9 mouse cellular contexts compared by ENCODE assay signal in the genomic region with DNA sequence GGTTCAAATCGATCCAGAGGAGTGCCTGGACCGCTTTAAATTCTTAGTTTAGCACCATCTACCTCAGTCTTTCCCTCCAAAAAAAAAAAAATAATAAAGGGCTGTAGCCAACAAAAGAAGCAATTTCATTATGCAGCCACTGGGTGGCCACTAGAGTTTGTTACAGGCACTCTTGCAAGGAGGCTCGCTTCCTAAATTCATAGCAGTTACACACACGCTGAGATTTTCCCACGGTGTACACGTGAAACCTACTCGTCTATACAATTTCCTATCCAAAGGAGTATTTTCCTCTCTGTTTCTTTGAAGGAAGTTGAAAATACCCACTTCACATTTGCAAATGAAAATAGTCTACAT. TPM values are rescaled to one million over a fixed set of nuclear protein-coding genes. Genes with fewer than 3 reads are reported as not detected.
DNase-seq lines count a peak whose midpoint lies in the region; ATAC-seq lines count a peak whose summit lies in the region.
"Had no signal": no experiment of that assay in that cellular context is flagged by ENCODE, and none has a peak within 500 bp of the region (broad histone marks: within the 10 kb centered on the region; RNA-seq: fewer than 3 reads in every experiment).

No protein-coding gene starts in this region.

- peak overlapping the region; percentile 97 for H3K4me2 ChIP-seq in forebrain, embryonic 15.5 days (replicated peaks)

- no peaks in the 10 kb centered on the region for H3K9me3 ChIP-seq in forebrain, embryonic 15.5 days

- no peak overlapping the region for H3K27ac ChIP-seq in forebrain, embryonic 15.5 days (replicated peaks)

- H3K4me1 ChIP-seq in forebrain, embryonic 15.5 days, result no peaks in the 10 kb centered on the region

- intact Hi-C loops in left cerebral cortex, postnatal 14 days (cut with DNase I), result loop anchor here (5.0 kb wide), 2 partner anchors 96 to 126 kb away; partner anchors contain the start of gene Gclc

- WGBS in forebrain, embryonic 15.5 days, result under 1% methylated on average over 7 of the region's 7 CpGs

- 0 out of 2 replicates have a peak, but pooled peaks cover 2% of the 10 kb centered on the region for H3K27me3 ChIP-seq in forebrain, embryonic 15.5 days

- peak; percentile 63 for ATAC-seq in cerebellum, adult (ENCODE audit: insufficient number of reproducible peaks, low FRiP score, low TSS enrichment)
- ATAC-seq in forebrain, embryonic 15.5 days (replicated peaks), result peak; percentile 75; the same call in 1 of the 2 replicates
- ATAC-seq in megakaryocyte-erythroid progenitor cell, adult 5-6 weeks (replicated peaks; ENCODE audit: low FRiP score, low TSS enrichment, poor library complexity, severe bottlenecking), result peak; percentile 82

- H3K36me3 ChIP-seq in forebrain, embryonic 15.5 days, result no peaks in the 10 kb centered on the region
- H3K36me3 ChIP-seq: G1E had no signal

- peak overlapping the region; percentile 63 for H3K4me3 ChIP-seq in forebrain, embryonic 15.5 days

- peak overlapping the region; percentile 52; the same call in 1 of the 2 replicates for H3K9ac ChIP-seq in forebrain, embryonic 15.5 days (replicated peaks)

- peak; percentile 84 for DNase-seq in embryo, embryonic 10 days (ENCODE audit: low spot score)
- no peak for DNase-seq in embryo, embryonic 9.5 days (ENCODE audit: extremely low spot score)
- DNase-seq in hindlimb bud, embryonic 11.5 days (ENCODE audit: extremely low spot score, low read depth, low spot score), result peak; percentile 46
- peak; percentile 64 to 66 for DNase-seq in left cerebral cortex, postnatal 14 days (ENCODE audit: low spot score in 2 of 2)
- DNase-seq in right cerebral cortex, postnatal 36 days (ENCODE audit: low spot score in 2 of 2), result peak; percentile 6 to 20

RNA-seq across cellular contexts. Expression of gene Klhl31, which starts 19.6 kb away (rescaled TPM):
- 0.08 and 0.13 TPM in 2 replicates for polyA plus RNA-seq in forebrain, embryonic 15.5 days (2015; fragmentation: Nextera tagmentation; extraction: Ambion mirVana)
- total RNA-seq in left cerebral cortex, postnatal 14 days (2021), result under 1 TPM in 1 of 2 experiments, not detected in 1; 0.04 TPM
- total RNA-seq in megakaryocyte-erythroid progenitor cell, adult 5-6 weeks (2014; fragmentation: Nextera tagmentation), result not detected in 2 replicates
- not detected in 2 replicates for total RNA-seq in megakaryocyte-erythroid progenitor cell, adult 5-6 weeks (2017)
- polyA plus RNA-seq: G1E had no signal
